Mouse (Mus musculus) CH12.LX (cell line): ENCODE results near the gene Slc44a5. TPM values are rescaled to one million over a fixed set of nuclear protein-coding genes. Genes with fewer than 3 reads are reported as not detected.

Experiments
- DNase-seq: peaks from one replicate; pipeline ENCODE4 v3.0.0-alpha.2; 2013; ENCODE audit errors: extremely low read depth
- H3K27ac ChIP-seq: 2 replicates; pipeline ENCODE4 v1.5.1; 2012; ENCODE audit warnings: low read depth, mild to moderate bottlenecking, control low read depth, moderate library complexity; ENCODE audit not compliant: insufficient read depth
- H3K27me3 ChIP-seq: replicated peaks from 2 replicates; pipeline ENCODE3; 2012; ENCODE audit warnings: inconsistent platforms
- H3K36me3 ChIP-seq, 2 experiments: replicated peaks in 1 of 2; 2 replicates each; pipeline versions ENCODE3 to v1.6.1; 2012; ENCODE audit warnings: inconsistent platforms in 1 of 2, low read length in 1 of 2, mild to moderate bottlenecking in 1 of 2, mixed read lengths in 1 of 2, moderate library complexity in 1 of 2; ENCODE audit not compliant: control insufficient read depth in 1 of 2, insufficient read depth in 1 of 2
- H3K4me1 ChIP-seq, 2 experiments: 2 replicates each; pipeline ENCODE4 v1.6.1; 2012; ENCODE audit warnings: inconsistent platforms in 1 of 2, moderate library complexity in 1 of 2; ENCODE audit not compliant: insufficient read depth in 2 of 2, control insufficient read depth in 1 of 2
- H3K4me2 ChIP-seq: 2 replicates; pipeline ENCODE4 v1.6.1; 2012; ENCODE audit warnings: low read depth, mild to moderate bottlenecking, control low read depth; ENCODE audit not compliant: poor library complexity, insufficient read depth, severe bottlenecking
- H3K4me3 ChIP-seq, 3 experiments: fragments of 150-350 bp in 1 of 3; sonication (generic) in 1 of 3; replicated peaks in 1 of 3; 2 replicates each; pipeline versions ENCODE3 to v1.5.1; 2011 to 2012; ENCODE audit warnings: low read depth in 2 of 3, low read length in 2 of 3, mild to moderate bottlenecking in 2 of 3, moderate library complexity in 2 of 3, control low read depth in 1 of 3, improper control_type of control experiment in 1 of 3, inconsistent platforms in 1 of 3, mixed read lengths in 1 of 3; ENCODE audit not compliant: poor library complexity in 1 of 3
- H3K79me2 ChIP-seq: replicated peaks from 2 replicates; pipeline ENCODE4 v1.6.1; 2012; ENCODE audit warnings: mild to moderate bottlenecking, moderate library complexity; ENCODE audit not compliant: control insufficient read depth, poor library complexity, insufficient read depth, severe bottlenecking; ENCODE audit errors: extremely low read depth
- H3K9ac ChIP-seq: 2 replicates; pipeline ENCODE4 v1.6.1; 2012; ENCODE audit warnings: low read depth, mild to moderate bottlenecking, control low read depth, moderate library complexity; ENCODE audit not compliant: insufficient read depth
- H3K9me3 ChIP-seq: replicated peaks from 2 replicates; pipeline ENCODE3; 2012; ENCODE audit warnings: low read length, inconsistent platforms, mixed read lengths
- BHLHE40 ChIP-seq: IDR thresholded peaks from 2 replicates; pipeline ENCODE4 v1.6.1; 2011; ENCODE audit warnings: mild to moderate bottlenecking, low read depth, low read length, improper control_type of control experiment
- CTCF ChIP-seq, 2 experiments: IDR thresholded peaks in 1 of 2; conservative IDR thresholded peaks in 1 of 2; 2 replicates each; pipeline ENCODE4 v1.5.1; 2011 to 2012; ENCODE audit warnings: low read depth in 2 of 2, low read length in 2 of 2, improper control_type of control experiment in 1 of 2, inconsistent platforms in 1 of 2, mild to moderate bottlenecking in 1 of 2, moderate library complexity in 1 of 2
- ETS1 ChIP-seq: conservative IDR thresholded peaks from 2 replicates; pipeline ENCODE4 v1.6.1; 2012; ENCODE audit warnings: low read depth, mild to moderate bottlenecking, inconsistent platforms, low read length, improper control_type of control experiment, moderate library complexity
- IRF4 ChIP-seq: IDR thresholded peaks from 2 replicates; pipeline ENCODE4 v1.6.1; 2014; ENCODE audit warnings: low read depth, mild to moderate bottlenecking, inconsistent platforms, low read length, improper control_type of control experiment
- JUND ChIP-seq: conservative IDR thresholded peaks from 2 replicates; pipeline ENCODE4 v1.6.1; 2011; ENCODE audit warnings: low read depth, low read length, improper control_type of control experiment
- MAFK ChIP-seq: IDR thresholded peaks from 2 replicates; pipeline ENCODE4 v1.6.1; 2011; ENCODE audit warnings: low read length, improper control_type of control experiment; ENCODE audit not compliant: insufficient replicate concordance
- MAZ ChIP-seq: IDR thresholded peaks from 2 replicates; pipeline ENCODE4 v1.6.1; 2012; ENCODE audit warnings: low read depth, mild to moderate bottlenecking, inconsistent platforms, low read length, improper control_type of control experiment, moderate library complexity
- MEF2A ChIP-seq: IDR thresholded peaks from 2 replicates; pipeline ENCODE4 v1.6.1; 2014; ENCODE audit warnings: low read depth, mild to moderate bottlenecking, inconsistent platforms, low read length, improper control_type of control experiment, borderline replicate concordance
- MXI1 ChIP-seq: IDR thresholded peaks from 2 replicates; pipeline ENCODE4 v1.6.1; 2011; ENCODE audit warnings: mild to moderate bottlenecking, low read depth, low read length, improper control_type of control experiment
- MYC ChIP-seq: IDR thresholded peaks from 2 replicates; pipeline ENCODE4 v1.6.1; 2011; ENCODE audit warnings: low read depth, mild to moderate bottlenecking, improper control_type of control experiment, low read length
- NELFE ChIP-seq: IDR thresholded peaks from 2 replicates; pipeline ENCODE4 v1.6.1; 2011; ENCODE audit warnings: low read depth, low read length, improper control_type of control experiment
- NRF1 ChIP-seq: IDR thresholded peaks from 2 replicates; pipeline ENCODE4 v1.6.1; 2014; ENCODE audit warnings: low read depth, mild to moderate bottlenecking, inconsistent platforms, low read length, improper control_type of control experiment, moderate library complexity
- POLR2A ChIP-seq: IDR thresholded peaks from 2 replicates; pipeline ENCODE4 v1.6.1; 2011; ENCODE audit warnings: low read depth, mild to moderate bottlenecking, improper control_type of control experiment, low read length
- POLR2AphosphoS2 ChIP-seq: IDR thresholded peaks from 2 replicates; pipeline ENCODE4 v1.6.1; 2011; ENCODE audit warnings: low read depth, low read length, improper control_type of control experiment
- SIN3A ChIP-seq: IDR thresholded peaks from 2 replicates; pipeline ENCODE4 v1.6.1; 2012; ENCODE audit warnings: low read length, improper control_type of control experiment, inconsistent platforms
- TBP ChIP-seq: conservative IDR thresholded peaks from 2 replicates; pipeline ENCODE4 v1.6.1; 2011; ENCODE audit warnings: low read depth, low read length, improper control_type of control experiment
- TCF12 ChIP-seq: IDR thresholded peaks from 2 replicates; pipeline ENCODE4 v1.6.1; 2014; ENCODE audit warnings: low read depth, mild to moderate bottlenecking, inconsistent platforms, low read length, improper control_type of control experiment
- UBTF ChIP-seq: IDR thresholded peaks from 2 replicates; pipeline ENCODE4 v1.6.1; 2012; ENCODE audit warnings: low read depth, mild to moderate bottlenecking, inconsistent platforms, low read length, improper control_type of control experiment, moderate library complexity
- USF1 ChIP-seq: IDR thresholded peaks from 2 replicates; pipeline ENCODE4 v1.6.1; 2014; ENCODE audit warnings: low read depth, mild to moderate bottlenecking, inconsistent platforms, low read length, improper control_type of control experiment
- USF2 ChIP-seq: conservative IDR thresholded peaks from 2 replicates; pipeline ENCODE4 v1.6.1; 2011; ENCODE audit warnings: low read depth, low read length, improper control_type of control experiment
- ZC3H11A ChIP-seq: IDR thresholded peaks from 2 replicates; pipeline ENCODE4 v1.6.1; 2012; ENCODE audit warnings: low read depth, mild to moderate bottlenecking, inconsistent platforms, low read length, improper control_type of control experiment
- ZKSCAN1 ChIP-seq: IDR thresholded peaks from 2 replicates; pipeline ENCODE4 v1.6.1; 2012; ENCODE audit warnings: low read depth, inconsistent platforms, low read length, improper control_type of control experiment, borderline replicate concordance
- dilution Hi-C: fragments of 300-500 bp; cut with MboI; formaldehyde crosslinking; loops from 2 replicates; pipeline ENCODE4 v1.14.3; 2020; ENCODE audit warnings: low sequenced_read_pairs; ENCODE audit not compliant: extremely low pct_unique_long_range_greater_than_20kb, extremely low pct_ligation_motif_present
- in situ Hi-C: fragments of 300-500 bp; cut with MboI; formaldehyde crosslinking; loops from 3 replicates; pipeline ENCODE4 v1.14.3; 2019; ENCODE audit warnings: low sequenced_read_pairs, low pct_ligation_motif_present, low pct_unique_long_range_greater_than_20kb, mixed read lengths
- polyA plus RNA-seq: library from polyadenylated mRNA; unstranded; fragments of >175 nt; gene quantifications from 2 replicates; pipeline ENCODE4 v1.2.1, GENCODE M21; 2012; ENCODE audit warnings: low read depth; ENCODE audit not compliant: insufficient read length
- total RNA-seq, 2 experiments: library from RNA; depleted of rRNA; stranded (reverse); fragments of 300-350 nt in 1 of 2; fragments of >200 nt in 1 of 2; gene quantifications; 2 replicates each; pipeline ENCODE4 v1.2.3; 2012 to 2014

The Slc44a5 gene
- total and polyA plus RNA-seq, 3 experiments: not detected

GRCm38 (mm10) chr3:153944335-153944990 is 28.8 kb upstream of the Slc44a5 start, which contains the start of gene Acadm:
Gene Acadm, minus strand, starts transcription at chr3:153944632.
- peaks cover 10 to 26% of the 10 kb centered on the region in 2 experiments for H3K36me3 ChIP-seq
- peak within 1 kb of the TSS; percentile 86 for H3K9ac ChIP-seq
- peak within 1 kb of the TSS; percentile 69 to 92 (median 75) for H3K4me3 ChIP-seq
- peak within 1 kb of the TSS; percentile 85 for H3K4me2 ChIP-seq
- peak within 1 kb of the TSS; percentile 14; the same call in 1 of the 2 replicates for H3K27ac ChIP-seq
- peaks cover 13% of the 10 kb centered on the region for H3K79me2 ChIP-seq
- dilution Hi-C loops: no loop called here
- peak; percentile 100 for DNase-seq
- no peaks in the 10 kb centered on the region for H3K9me3 ChIP-seq
- TF ChIP-seq NELFE (peak; percentile 88), BHLHE40 (peak; percentile 90), MXI1 (no peak), TCF12 (peak; percentile 86), MEF2A (no peak), ZC3H11A (no peak), MAZ (0 out of 2 replicates have a peak, but pooled peaks have one; percentile 18), TBP (0 out of 2 replicates have a peak, but pooled peaks have one; percentile 39), MYC (0 out of 2 replicates have a peak, but pooled peaks have one; percentile 23), MAFK (no peak), POLR2A (peak; percentile 97), ZKSCAN1 (no peak), NRF1 (peak; percentile 99), USF2 (no peak), UBTF (peak; percentile 64; the same call in 1 of the 2 replicates), POLR2AphosphoS2 (peak; percentile 94), ETS1 (no peak)
- peaks cover 1% of the 10 kb centered on the region for H3K27me3 ChIP-seq
- in situ Hi-C loops: no loop called here
- H3K4me1 ChIP-seq: peaks cover 2 to 41% of the 10 kb centered on the region in 2 experiments; a peak in 2 of 4 replicates

DNA sequence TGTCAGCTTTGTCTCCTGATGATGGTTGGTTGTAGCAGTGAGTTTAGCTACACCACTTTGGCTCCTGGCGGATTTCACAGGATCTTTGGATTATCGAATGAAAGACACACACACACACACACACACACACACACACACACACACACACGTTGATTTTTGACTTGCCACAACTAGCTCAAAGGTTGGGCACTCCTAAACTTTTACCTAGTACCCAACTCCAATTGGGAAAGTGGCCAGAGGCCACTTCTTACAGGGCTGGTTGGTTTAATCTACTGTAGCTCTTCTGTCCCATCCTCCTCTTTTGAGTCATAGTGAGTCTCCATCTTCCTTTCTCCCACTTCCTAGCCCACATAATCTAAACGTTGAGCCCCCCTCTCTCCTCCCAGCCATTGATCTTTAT is 26.0 kb upstream of the Slc44a5 start:
- Histone ChIP-seq H3K36me3 (no peaks in the 10 kb centered on the region), H3K79me2 (peaks cover 10% of the 10 kb centered on the region), H3K4me2 (no peak overlapping the region), H3K9me3 (peaks cover 2% of the 10 kb centered on the region), H3K9ac (no peak overlapping the region), H3K27ac (no peak overlapping the region), H3K4me3 (no peak overlapping the region), H3K4me1 (peaks cover 4 to 32% of the 10 kb centered on the region in 2 experiments; a peak in 2 of 4 replicates), H3K27me3 (peaks cover 1% of the 10 kb centered on the region)
- in situ Hi-C loops: no loop called here
- TF ChIP-seq CTCF (conservative IDR thresholded peaks at IDR 0.05 in 1 of 2, IDR thresholded peaks at IDR 0.05 in 1 of 2; ENCODE audit: low read depth in 2 of 2, low read length in 2 of 2): no peak
- TF ChIP-seq BHLHE40: no peak
- TF ChIP-seq USF2: no peak
- TF ChIP-seq IRF4: no peak
- TF ChIP-seq POLR2A: no peak
- no peak for TF ChIP-seq MEF2A
- no peak for TF ChIP-seq UBTF
- TF ChIP-seq TCF12: no peak
- TF ChIP-seq SIN3A: no peak
- no peak for TF ChIP-seq MAZ
- no peak for TF ChIP-seq USF1
- TF ChIP-seq JUND: no peak
- DNase-seq: no peak
- dilution Hi-C loops: no loop called here
